Mouse (Mus musculus) B cell, adult 2 months (primary cell): Measurements from ENCODE around the gene Gm9972.
A peak's percentile ranks its signal among the peaks of the same experiment; 100 is the strongest.

Experiments
- DNase-seq, 2 experiments: peaks; one replicate each; pipeline ENCODE4 v3.0.0; 2022

Gene Gm9972

GRCm38 (mm10) chr11:43035446-43035845 lies at the start of gene Gm9972:
Gene Gm9972, plus strand, starts transcription at chr11:43035746.
- DNase-seq: no peak

DNA sequence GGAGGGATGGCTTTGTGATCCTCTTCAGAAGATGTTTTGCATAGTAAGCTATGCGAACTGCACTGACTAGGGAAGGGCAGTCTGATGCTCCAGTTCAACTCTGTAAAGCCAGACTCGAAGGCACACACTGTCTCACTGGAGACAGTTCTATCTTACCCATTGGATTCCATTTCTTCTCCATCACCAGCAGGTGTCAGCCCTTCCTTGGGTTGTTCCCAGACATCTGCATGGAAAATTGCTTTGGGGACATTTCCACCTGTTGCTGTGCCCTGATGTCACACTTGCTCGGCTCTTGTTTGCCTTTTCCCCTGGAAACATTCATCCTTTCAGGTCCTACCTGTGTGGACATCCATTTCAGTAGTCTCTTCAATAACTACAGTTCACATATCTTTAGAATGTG lies 36.4 kb upstream of the Gm9972 start:
- DNase-seq: peak in 1 of 2 experiments; percentile 0

- DNase-seq: no peak
These were observed 23.6 kb upstream of the Gm9972 start for GRCm38 (mm10) chr11:43011941-43012340.

DNA sequence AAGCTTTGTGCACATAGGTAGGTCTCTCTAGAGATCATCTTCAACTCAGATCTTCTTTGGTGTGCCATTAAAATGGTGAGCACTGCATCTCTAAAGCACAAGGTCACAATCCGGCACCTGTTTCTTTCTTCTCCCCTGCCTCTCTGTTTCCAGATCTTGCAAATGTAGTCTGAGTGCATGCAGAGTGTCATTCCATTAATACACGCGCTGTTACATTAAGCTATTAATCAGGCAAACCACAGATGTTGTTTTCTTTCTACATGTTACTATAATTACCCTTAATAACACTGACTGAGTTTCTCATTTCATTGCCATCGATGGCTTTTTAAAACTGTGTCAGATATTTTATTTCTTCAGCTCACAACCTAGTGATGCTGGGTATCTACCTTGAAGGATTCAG lies 22.6 kb upstream of the Gm9972 start:
- no peak for DNase-seq

DNA sequence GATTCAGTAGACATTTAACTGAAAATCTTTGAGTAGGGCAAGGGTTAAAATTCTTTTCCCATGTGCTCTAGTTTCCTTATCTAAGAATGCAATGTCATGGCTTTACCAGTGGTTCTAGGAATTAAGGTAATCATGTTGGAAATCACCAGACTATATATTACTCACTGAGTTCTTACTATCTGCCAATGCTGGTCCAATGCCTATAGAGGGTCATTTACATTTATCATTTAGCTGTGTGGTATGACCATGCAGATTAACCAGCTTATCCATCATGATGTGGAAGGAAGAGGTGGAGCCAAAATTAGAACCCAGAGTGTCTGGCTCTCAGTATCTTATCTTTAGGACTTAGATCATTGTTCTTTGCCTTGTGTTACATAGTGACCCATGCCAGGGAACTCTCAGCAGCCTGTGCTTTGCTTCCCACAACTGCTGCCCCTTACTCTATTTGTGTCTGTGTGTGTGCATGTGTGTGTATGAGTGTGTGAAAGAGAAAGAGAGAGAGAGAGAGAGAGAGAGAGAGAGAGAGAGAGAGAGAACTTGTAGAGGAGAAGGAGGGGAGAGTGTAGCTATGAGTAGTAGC lies 12.3 kb upstream of the Gm9972 start:
- no peak for DNase-seq

- DNase-seq: no peak
These were observed 5.7 kb upstream of the Gm9972 start for GRCm38 (mm10) chr11:43029813-43030212.

DNA sequence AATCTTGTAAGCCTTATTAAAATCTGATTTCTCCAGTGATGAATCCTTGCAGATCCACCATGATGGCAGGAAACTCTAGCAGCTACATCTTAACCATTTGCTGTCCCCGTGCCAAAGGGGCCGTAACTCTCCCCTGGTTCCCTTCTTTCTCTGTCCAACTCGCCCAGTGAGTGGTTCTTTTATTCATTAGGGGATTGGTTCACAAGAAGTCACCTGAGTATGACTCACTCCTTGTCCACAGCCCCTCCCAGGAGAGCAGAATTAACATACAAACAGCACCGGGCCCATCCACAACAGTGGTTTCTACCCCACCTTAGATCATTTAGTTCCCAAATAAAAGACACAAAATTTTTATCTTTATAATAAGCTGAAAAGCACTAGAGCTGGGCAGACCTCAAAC lies 3.4 kb upstream of the Gm9972 start:
- no peak for DNase-seq

GRCm38 (mm10) chr11:43045871-43046548 lies 10.5 kb downstream of the Gm9972 start:
- no peak for DNase-seq

- no peak for DNase-seq
These were observed 13.8 kb downstream of the Gm9972 start for GRCm38 (mm10) chr11:43049363-43049762.

GRCm38 (mm10) chr11:43054972-43055371 lies 19.4 kb downstream of the Gm9972 start:
- no peak for DNase-seq

- DNase-seq: no peak
These were observed 24.0 kb downstream of the Gm9972 start for GRCm38 (mm10) chr11:43059437-43059970.

DNA sequence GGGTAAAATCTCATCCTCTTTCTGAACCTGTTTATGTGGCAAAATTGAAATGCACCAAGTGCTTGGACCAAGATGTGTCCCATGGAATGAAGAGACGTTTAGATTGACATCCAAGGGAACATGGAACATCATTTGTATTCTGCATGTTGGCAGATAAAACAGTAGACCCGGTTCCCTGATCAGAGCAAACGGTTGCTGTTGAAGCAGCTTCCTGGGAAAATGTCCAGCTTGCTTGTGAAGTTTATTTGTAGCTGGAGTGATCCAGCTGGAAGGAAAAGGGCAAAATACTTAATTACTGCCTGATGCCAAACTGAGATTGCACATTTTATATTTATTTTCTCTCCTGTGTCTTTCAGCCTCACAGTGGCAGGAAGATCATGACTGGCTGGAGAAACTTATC lies 26.7 kb downstream of the Gm9972 start:
- DNase-seq: no peak

DNA sequence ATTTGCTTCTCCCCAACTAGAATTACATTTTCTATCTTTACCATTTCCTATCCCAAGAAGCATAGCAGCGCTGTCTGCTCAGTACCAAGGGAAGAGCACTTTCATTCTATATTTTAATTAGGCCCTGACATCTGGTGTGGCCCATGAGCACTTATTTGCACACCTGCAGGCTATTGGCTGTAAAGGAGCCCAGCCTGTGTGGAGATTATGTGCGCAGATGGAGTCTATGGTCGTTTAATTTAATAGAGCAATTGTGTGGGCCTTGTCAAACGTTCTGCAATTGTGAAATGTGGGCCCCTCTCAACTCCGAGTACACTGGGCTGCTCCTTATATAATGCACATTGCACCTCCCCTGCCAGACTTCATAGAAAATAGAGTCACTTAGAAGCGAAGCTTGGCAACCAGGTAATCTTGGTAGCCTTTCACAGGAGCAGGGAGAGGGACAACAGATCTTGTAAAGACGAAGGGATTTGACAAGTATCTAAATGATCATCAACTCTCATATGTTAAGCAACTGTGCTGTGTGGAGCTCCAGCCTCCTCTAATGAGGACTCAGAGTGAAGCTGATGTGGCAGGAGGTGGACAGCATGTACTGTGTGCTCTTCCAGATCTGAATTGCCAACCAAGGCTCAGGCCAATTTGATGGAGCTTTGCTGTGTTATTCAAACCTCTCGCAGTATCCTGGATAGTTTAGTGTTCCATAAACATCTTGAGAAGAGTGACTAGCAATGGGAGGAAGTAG lies 50.9 kb downstream of the Gm9972 start:
- no peak for DNase-seq
